Mouse (Mus musculus) ES-Bruce4 (cell line): ENCODE results near the gene Rmnd5b.

Source experiments
- CTCF ChIP-seq: IDR thresholded peaks from one replicate; pipeline ENCODE4 v1.8.1; 2011; ENCODE audit warnings: low read depth, low read length
- POLR2A ChIP-seq: IDR thresholded peaks from one replicate; pipeline ENCODE4 v1.8.1; 2011; ENCODE audit warnings: low read length; ENCODE audit not compliant: insufficient read depth

DNA sequence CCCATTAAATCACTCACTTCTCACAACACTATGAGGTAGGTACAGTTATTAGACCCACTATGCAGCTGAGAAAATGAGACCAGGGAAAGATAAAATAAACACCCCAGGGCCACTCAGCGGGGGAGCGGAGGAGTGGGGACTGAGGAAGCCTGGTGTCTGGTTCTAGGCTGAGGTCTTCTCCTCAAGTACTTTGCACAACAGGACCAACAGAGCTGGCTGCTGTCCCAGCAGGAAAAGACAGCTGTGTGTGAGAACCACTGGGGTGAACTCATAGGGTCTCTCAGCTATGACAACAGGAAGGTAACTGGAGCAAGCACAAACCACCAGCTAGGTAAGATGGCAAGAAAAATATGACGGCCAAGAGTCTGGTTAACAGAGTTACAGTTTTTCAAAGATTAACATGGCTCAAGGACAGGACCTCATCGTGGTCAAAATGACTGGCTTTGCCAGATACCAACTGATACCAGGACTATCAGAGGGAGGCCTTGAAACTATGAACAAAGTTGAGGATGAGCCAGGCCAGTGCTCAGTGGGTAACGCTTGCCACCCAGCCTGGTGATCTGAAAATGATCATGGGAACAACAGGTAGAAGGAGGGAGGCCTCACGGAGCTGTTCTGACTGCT lies 3.5 kb downstream of the Rmnd5b start:
- TF ChIP-seq CTCF (no peak), POLR2A (no peak)
